Mouse (Mus musculus) neural tube, embryonic 14.5 days (tissue): ENCODE measurements at regions not wholly inside any gene's neighbourhood (a gene's known extent, or its start where the extent isn't known, plus 50 kb on each side); places are given as distances from the start of the nearest gene placed in this dataset.
A peak's percentile ranks its signal among the peaks of the same experiment; 100 is the strongest.

Experiments used
- ATAC-seq: fragments of 200-750 bp; cut with Nextera tagmentation; 2 replicates; pipeline ENCODE4 v1.8.0; 2017; ENCODE audit warnings: low read depth, mild to moderate bottlenecking, moderate TSS enrichment, moderate library complexity
- H3K27ac ChIP-seq: fragments of 300-500 bp; sonication (generic); 2 replicates; pipeline ENCODE4 v1.5.1; 2014; ENCODE audit warnings: low read depth, mild to moderate bottlenecking, control low read depth, low read length, moderate library complexity, mixed read lengths
- H3K27me3 ChIP-seq: fragments of 300-500 bp; sonication (generic); 2 replicates; pipeline ENCODE4 v1.6.1; 2014; ENCODE audit warnings: low read length; ENCODE audit not compliant: control insufficient read depth, insufficient read depth
- H3K36me3 ChIP-seq: fragments of 300-500 bp; sonication (generic); 2 replicates; pipeline ENCODE4 v1.6.1; 2014; ENCODE audit warnings: low read length, mixed read lengths; ENCODE audit not compliant: control insufficient read depth, insufficient read depth
- H3K4me1 ChIP-seq: fragments of 300-500 bp; sonication (generic); 2 replicates; pipeline ENCODE4 v1.6.1; 2014; ENCODE audit warnings: low read length; ENCODE audit not compliant: control insufficient read depth, insufficient read depth
- H3K4me2 ChIP-seq: fragments of 300-500 bp; sonication (generic); 2 replicates; pipeline ENCODE4 v1.6.1; 2014; ENCODE audit warnings: mild to moderate bottlenecking, low read depth, low read length, control low read depth
- H3K4me3 ChIP-seq: fragments of 300-500 bp; sonication (generic); 2 replicates; pipeline ENCODE4 v1.5.1; 2014; ENCODE audit warnings: low read depth, low read length, control low read depth, mixed read lengths
- H3K9ac ChIP-seq: fragments of 300-500 bp; sonication (generic); replicated peaks from 2 replicates; pipeline ENCODE4 v1.6.1; 2014; ENCODE audit warnings: low read depth, mild to moderate bottlenecking, control low read depth, low read length, mixed read lengths
- H3K9me3 ChIP-seq: fragments of 300-500 bp; sonication (generic); 2 replicates; pipeline ENCODE4 v1.6.1; 2016; ENCODE audit warnings: low read length; ENCODE audit not compliant: control insufficient read depth
- WGBS: fragments of 180-500 bp; shearing (Covaris S2); extraction: QIAGEN DNeasy Blood & Tissue Kit; methylation state at CpG from one replicate; pipeline ENCODE4 v1.1.7; 2014; 5-methylcytosine and 5-hydroxymethylcytosine counted together

- H3K9ac ChIP-seq: no peak overlapping the region
- 84% methylated on average over 6 of the region's 6 CpGs for WGBS
- no peaks in the 10 kb centered on the region for H3K9me3 ChIP-seq
- H3K4me1 ChIP-seq: no peaks in the 10 kb centered on the region
- ATAC-seq: no peak
- no peak overlapping the region for H3K27ac ChIP-seq
- no peaks in the 10 kb centered on the region for H3K27me3 ChIP-seq
- no peak overlapping the region for H3K4me3 ChIP-seq
- no peaks in the 10 kb centered on the region for H3K36me3 ChIP-seq
- H3K4me2 ChIP-seq: no peak overlapping the region
These were observed 1053.6 kb upstream of the Celf2 start for GRCm38 (mm10) chr2:8562948-8563347.

GRCm38 (mm10) chr2:8546116-8546515 is 1036.8 kb upstream of the Celf2 start:
- Histone ChIP-seq H3K9ac (no peak overlapping the region), H3K4me1 (no peaks in the 10 kb centered on the region), H3K9me3 (no peaks in the 10 kb centered on the region), H3K36me3 (no peaks in the 10 kb centered on the region), H3K27me3 (no peaks in the 10 kb centered on the region), H3K4me3 (no peak overlapping the region), H3K27ac (no peak overlapping the region), H3K4me2 (no peak overlapping the region)
- no peak for ATAC-seq

GRCm38 (mm10) chr2:8536842-8537241 is 1027.5 kb upstream of the Celf2 start:
- ATAC-seq: no peak
- no peaks in the 10 kb centered on the region for H3K9me3 ChIP-seq
- no peak overlapping the region for H3K27ac ChIP-seq
- no peak overlapping the region for H3K4me2 ChIP-seq
- no peak overlapping the region for H3K9ac ChIP-seq
- no peaks in the 10 kb centered on the region for H3K36me3 ChIP-seq
- H3K4me1 ChIP-seq: no peaks in the 10 kb centered on the region
- no peaks in the 10 kb centered on the region for H3K27me3 ChIP-seq
- no peak overlapping the region for H3K4me3 ChIP-seq
- WGBS: 6% methylated on average over 1 of the region's 1 CpGs

- H3K36me3 ChIP-seq: no peaks in the 10 kb centered on the region
- no peak overlapping the region for H3K4me2 ChIP-seq
- no peak overlapping the region for H3K4me3 ChIP-seq
- no peaks in the 10 kb centered on the region for H3K27me3 ChIP-seq
- H3K9ac ChIP-seq: no peak overlapping the region
- no peak for ATAC-seq
- no peak overlapping the region for H3K27ac ChIP-seq
- no peaks in the 10 kb centered on the region for H3K4me1 ChIP-seq
- WGBS: 3% methylated on average over 1 of the region's 1 CpGs
- H3K9me3 ChIP-seq: no peaks in the 10 kb centered on the region
These were observed 989.1 kb upstream of the Celf2 start for GRCm38 (mm10) chr2:8498466-8498865.

GRCm38 (mm10) chr2:8477827-8478528 is 968.6 kb upstream of the Celf2 start:
- H3K9ac ChIP-seq: no peak overlapping the region
- H3K27me3 ChIP-seq: no peaks in the 10 kb centered on the region
- no peak overlapping the region for H3K27ac ChIP-seq
- peak; percentile 77 for ATAC-seq
- H3K36me3 ChIP-seq: no peaks in the 10 kb centered on the region
- H3K4me2 ChIP-seq: no peak overlapping the region
- WGBS: 18% methylated on average over 6 of the region's 6 CpGs
- no peaks in the 10 kb centered on the region for H3K9me3 ChIP-seq
- 0 out of 2 replicates have a peak, but pooled peaks cover 3% of the 10 kb centered on the region for H3K4me1 ChIP-seq
- no peak overlapping the region for H3K4me3 ChIP-seq

GRCm38 (mm10) chr2:8470546-8470945 is 961.2 kb upstream of the Celf2 start:
- no peak for ATAC-seq
- H3K4me1 ChIP-seq: no peaks in the 10 kb centered on the region
- H3K36me3 ChIP-seq: no peaks in the 10 kb centered on the region
- H3K4me3 ChIP-seq: no peak overlapping the region
- no peak overlapping the region for H3K27ac ChIP-seq
- H3K4me2 ChIP-seq: no peak overlapping the region
- WGBS: 82% methylated on average over 1 of the region's 1 CpGs
- H3K9me3 ChIP-seq: no peaks in the 10 kb centered on the region
- H3K9ac ChIP-seq: no peak overlapping the region
- no peaks in the 10 kb centered on the region for H3K27me3 ChIP-seq

GRCm38 (mm10) chr2:8468989-8469388 is 959.6 kb upstream of the Celf2 start:
- 73% methylated on average over 2 of the region's 2 CpGs for WGBS
- Histone ChIP-seq H3K4me1 (no peaks in the 10 kb centered on the region), H3K4me3 (no peak overlapping the region), H3K27ac (no peak overlapping the region), H3K36me3 (no peaks in the 10 kb centered on the region), H3K4me2 (no peak overlapping the region), H3K9ac (no peak overlapping the region), H3K27me3 (no peaks in the 10 kb centered on the region), H3K9me3 (no peaks in the 10 kb centered on the region)
- no peak for ATAC-seq

GRCm38 (mm10) chr2:8468351-8468750 is 959.0 kb upstream of the Celf2 start:
- Histone ChIP-seq H3K9me3 (no peaks in the 10 kb centered on the region), H3K36me3 (no peaks in the 10 kb centered on the region), H3K27ac (no peak overlapping the region), H3K4me3 (no peak overlapping the region), H3K4me1 (no peaks in the 10 kb centered on the region), H3K9ac (no peak overlapping the region), H3K27me3 (no peaks in the 10 kb centered on the region), H3K4me2 (no peak overlapping the region)
- ATAC-seq: no peak

GRCm38 (mm10) chr2:8467531-8468203 is 958.3 kb upstream of the Celf2 start:
- Histone ChIP-seq H3K27me3 (no peaks in the 10 kb centered on the region), H3K9me3 (no peaks in the 10 kb centered on the region), H3K4me1 (no peaks in the 10 kb centered on the region), H3K9ac (no peak overlapping the region), H3K4me2 (no peak overlapping the region), H3K27ac (no peak overlapping the region), H3K36me3 (no peaks in the 10 kb centered on the region), H3K4me3 (no peak overlapping the region)
- no peak for ATAC-seq
- 63% methylated on average over 2 of the region's 2 CpGs for WGBS
